Mouse (Mus musculus) activated CD4-positive, CD25-positive, alpha-beta regulatory T cell, adult 9 weeks (primary cell): ENCODE results near the gene Mfsd4b2. TPM values are rescaled to one million over a fixed set of nuclear protein-coding genes. Genes with fewer than 3 reads are reported as not detected.

ENCODE experiments used
- polyA plus RNA-seq: library from polyadenylated mRNA; unstranded; fragments of 100-300 nt; shearing (Covaris generic); gene quantifications from one replicate; pipeline ENCODE4 v1.2.1, GENCODE M21; 2017

Gene Mfsd4b2
- polyA plus RNA-seq, result not detected

DNA sequence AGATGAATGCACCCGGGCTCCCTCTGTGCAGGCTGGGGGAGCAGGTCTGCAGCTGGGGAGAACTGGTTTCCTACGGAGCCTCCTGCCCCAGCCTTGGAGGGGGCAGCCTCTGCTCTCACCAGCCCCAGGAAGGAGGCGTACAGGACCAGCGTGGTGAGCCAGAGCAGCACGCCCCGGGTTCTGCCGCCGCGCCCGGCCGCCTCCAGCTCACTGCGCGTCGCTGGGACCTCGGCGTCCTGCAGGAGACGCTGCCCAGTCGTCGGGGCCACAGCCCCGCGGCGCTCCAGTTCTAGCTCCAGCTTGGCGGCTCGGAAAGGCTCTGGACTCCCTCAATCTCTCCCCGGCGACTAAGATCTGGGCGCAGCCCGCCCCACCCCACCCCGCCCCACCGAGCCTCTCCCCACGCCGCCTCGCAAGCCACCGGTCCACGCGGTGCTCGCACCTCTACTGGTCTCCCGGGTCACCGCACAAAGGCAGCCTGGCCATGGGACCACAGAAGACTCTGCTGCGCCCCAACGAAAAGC lies at the start of gene Mfsd4b2:
Mfsd4b2 (minus strand) TSS at position 308 of the 524 bp plus-strand sequence.

DNA sequence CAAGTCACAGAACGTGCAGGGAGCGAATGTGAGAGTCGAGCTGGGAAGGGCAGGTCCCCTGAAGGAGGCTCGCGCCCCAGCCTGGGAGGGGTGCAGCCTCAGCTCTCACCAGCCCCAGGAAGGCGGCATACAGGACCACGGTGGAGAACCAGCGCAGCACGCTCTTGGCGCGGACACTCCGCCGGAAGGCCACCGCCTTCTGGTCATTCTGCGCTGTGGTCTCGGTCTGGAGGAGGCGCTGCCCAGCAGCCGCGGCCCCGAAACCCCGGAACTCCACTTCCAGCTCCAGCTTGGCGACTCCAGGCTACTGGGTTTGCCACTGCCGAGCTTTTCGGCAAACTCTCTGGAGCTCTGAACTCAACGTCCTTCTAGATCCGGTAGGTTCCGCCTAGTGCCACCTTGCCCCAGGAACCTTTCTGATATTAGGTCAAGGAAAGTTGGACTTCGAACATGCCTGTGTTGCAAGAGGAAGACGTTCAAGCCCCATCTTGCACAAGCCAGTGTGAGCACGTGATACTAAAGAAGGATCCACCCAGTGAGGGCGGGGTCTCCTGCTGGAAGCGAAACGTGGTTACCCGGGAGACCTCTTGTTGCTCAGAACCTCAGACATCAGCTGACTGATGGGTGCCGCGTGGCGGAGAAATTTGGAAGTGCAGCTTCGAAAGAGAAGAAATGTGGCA lies 33.2 kb upstream of the Mfsd4b2 start, which contains the start of gene Mfsd4b3:
Mfsd4b3 (minus strand) TSS at position 393 of the 680 bp plus-strand sequence.

DNA sequence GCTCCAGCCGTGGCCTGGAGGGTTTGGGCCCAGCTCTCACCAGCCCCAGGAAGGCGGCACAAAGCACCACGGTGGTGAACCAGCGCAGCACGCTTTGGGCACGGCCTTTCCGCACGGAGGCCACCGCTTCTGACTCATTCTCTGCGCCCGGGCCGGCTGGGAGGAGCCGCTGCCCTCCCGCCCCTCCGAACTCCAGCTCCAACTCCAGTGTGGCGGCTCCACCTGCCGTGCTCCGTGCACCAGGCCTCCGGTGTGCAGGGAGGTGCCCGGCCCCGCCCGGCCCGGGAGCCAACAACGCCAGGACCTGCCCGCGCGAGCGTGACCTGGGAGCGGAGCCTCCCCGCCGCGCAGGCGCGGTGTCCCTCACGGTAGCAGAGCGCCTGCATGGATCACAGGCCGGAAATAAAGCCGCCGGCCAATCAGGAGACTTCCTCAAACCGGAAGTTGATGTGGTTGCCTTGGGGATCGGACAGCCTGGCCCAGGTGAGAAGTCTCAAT lies 27.8 kb downstream of the Mfsd4b2 start, which contains the start of gene Mfsd4b4:
Mfsd4b4 (minus strand) TSS at position 365 of the 498 bp plus-strand sequence.

Other genes with a start within 250 kb of the Mfsd4b2 start
- gene Rev3l, start 194.8 kb downstream of the Mfsd4b2 start, polyA plus RNA-seq, result 13.3 TPM
- gene Mfsd4b4, start 27.7 kb downstream of the Mfsd4b2 start, polyA plus RNA-seq, result 4.5 TPM
- not detected for gene Mfsd4b3, start 33.2 kb upstream of the Mfsd4b2 start, polyA plus RNA-seq
- not detected for gene Mfsd4b5, start 59.7 kb upstream of the Mfsd4b2 start, polyA plus RNA-seq
- gene Mfsd4b1, start 98.3 kb upstream of the Mfsd4b2 start, polyA plus RNA-seq, result not detected
- 0.88 TPM for gene Slc16a10, start 215.3 kb upstream of the Mfsd4b2 start, polyA plus RNA-seq